Mouse (Mus musculus): ENCODE data around the gene Cdca8.
"Not testable (repeated sequence)": the region's sequence is repeated elsewhere in the genome, so short reads cannot be mapped to it uniquely, and the experiment has no call there.

Gene Cdca8

DNA sequence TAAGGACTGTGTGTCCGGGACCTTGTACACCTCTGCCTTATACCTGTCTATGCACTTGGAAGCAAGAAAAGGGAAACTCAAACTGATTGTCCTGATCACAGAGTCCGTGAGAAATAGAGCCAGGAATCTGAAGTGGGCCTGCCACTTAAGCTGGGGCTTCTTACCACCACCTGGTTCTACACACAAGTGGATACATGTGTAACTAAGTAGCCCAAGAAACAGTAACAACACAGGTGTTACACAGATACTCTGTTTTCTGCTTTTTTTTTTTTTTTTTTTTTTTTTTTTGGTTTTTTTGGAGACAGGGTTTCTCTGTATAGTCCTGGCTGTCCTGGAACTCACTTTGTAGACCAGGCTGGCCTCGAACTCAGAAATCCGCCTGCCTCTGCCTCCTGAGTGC lies at the start of gene Cdca8:
TSS of gene Cdca8 (minus strand) at position 101 of the 400 bp plus-strand sequence.
- DNase-seq (ENCODE audit: low spot score in 2 of 2), result not testable (repeated sequence)

DNA sequence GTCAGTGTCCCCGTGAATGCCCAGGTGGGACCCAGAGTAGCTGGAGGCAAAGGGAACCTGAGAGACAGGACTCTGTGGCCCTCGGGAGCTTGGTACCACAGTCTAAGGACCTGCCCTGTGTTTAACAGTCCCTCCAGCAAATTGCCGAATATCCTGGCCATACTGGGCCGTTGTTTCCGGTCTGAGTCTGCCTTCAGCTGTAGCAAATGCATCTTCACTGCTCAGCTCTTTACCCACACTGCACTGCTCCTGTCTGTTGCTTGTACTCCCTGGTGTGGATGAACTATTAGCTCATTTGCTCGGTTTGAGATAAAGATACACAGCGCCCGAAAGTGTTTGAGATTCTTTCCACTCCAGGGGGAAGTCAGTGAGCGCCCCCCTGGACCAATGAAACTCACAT lies 49.3 kb upstream of the Cdca8 start:
- no peak for DNase-seq (ENCODE audit: low spot score in 2 of 2)

DNA sequence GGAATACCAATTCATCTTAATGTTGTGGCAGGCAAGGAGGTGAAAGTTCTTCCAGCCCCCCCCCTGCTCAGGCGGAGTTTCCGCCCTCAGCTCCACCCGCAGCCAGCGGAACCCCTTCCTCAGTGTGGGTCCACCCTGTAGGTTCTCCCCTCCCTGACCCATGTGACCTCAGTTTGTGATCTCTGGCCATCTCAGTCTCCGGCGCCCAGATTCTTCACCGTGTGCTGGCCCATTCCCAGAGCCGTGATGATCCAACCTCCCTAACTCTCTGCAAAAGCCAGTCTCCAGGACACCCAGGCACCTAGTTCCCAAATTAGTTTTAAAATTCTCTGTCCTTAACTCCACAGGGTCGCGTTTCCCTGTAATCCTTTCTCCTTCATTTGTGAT lies 48.6 kb upstream of the Cdca8 start:
- no peak for DNase-seq (ENCODE audit: low spot score in 2 of 2)

DNA sequence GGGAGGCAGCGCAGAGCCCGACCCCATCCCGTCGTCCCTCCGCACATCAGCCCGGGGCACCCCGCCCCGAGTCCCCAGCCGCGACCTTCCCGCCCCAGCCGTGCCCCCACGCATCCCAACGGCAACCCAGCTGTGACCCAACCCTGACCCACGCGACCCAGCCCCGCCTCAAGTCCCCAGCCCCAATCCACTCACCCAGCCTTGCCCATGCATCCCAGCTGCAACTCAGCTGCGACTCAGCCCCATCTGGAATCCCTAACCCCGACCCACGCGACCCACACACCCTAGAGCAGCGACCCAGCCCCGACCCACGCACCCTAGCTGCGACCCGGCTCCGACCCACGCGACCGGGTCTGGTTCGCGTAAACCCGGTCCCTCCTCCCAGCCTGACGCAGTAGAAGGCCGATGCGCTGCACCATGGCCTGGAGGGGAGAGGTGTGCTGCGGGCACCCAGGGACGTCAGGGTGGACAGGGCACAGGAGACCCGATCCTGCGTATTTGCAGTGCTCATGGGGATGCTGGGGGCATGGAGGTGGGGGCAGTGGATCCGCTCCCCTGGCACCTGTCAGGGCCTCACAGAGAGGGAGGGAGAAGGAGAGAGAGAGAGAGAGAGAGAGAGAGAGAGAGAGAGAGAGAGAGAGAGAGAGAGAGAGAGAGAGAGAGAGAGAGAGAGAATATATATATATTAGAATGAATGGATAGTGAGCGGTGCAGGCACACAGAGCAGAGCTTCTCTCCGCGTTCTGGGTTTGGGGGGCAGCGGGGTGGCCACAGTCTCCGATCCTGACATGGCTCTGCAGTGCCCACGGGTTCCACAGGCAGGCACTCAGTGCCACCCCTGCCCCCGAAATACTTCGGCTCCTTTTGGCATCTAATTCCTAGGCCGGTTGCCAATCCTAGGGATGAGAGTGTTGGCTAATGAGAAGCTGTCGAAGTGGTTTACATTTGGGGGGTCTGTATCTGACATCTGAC lies 47.9 kb upstream of the Cdca8 start:
- DNase-seq (ENCODE audit: low spot score in 2 of 2), result no peak

DNA sequence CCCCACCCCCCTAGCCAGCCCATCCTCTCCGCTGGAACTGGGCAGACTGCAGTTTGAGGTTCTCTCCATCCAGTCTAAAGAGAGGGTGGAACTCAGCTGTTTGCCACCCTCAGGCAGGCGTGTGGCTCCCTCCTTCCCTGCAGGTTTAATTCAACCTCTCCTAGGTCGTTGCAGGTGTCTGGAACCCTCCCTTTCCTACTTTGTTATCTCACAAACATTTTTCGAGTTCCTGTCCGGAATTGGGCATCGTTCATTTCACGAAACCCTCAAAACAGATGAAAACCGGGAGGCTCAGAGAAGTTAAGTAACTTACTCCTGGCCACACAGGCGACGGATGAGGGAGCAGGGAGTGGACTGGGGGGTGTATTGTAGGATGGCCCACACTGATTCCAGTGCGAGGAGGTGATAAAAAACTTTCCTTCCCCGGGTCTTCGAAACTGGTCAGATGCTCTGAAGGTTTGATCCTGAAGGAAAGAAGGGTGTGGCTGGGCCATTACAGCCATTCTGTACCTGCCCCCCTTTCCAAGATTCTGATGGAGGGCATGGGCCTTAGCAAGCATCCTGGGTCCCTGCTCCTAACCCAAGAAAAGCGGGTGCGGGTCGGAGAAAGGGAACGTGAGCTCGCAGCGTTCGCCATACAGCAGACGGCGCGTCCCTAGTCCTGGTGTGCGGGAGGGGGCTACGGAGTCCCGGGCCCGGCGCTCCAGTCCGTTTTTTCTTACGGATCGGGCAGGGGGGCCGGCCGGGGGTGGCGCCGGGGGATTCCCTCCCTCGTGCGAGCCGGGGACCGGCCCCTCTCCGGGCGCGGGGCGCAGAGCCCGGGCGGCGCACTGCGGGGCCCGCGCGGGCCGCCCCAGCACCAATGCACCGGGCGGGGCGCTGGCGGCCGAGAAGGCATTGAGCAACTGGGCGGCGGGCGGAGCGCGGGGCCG lies 46.8 kb upstream of the Cdca8 start, which contains the start of gene Rspo1:
TSS of gene Rspo1 (plus strand) at position 760 of the 932 bp plus-strand sequence.
- no peak for DNase-seq (ENCODE audit: low spot score in 2 of 2)

DNA sequence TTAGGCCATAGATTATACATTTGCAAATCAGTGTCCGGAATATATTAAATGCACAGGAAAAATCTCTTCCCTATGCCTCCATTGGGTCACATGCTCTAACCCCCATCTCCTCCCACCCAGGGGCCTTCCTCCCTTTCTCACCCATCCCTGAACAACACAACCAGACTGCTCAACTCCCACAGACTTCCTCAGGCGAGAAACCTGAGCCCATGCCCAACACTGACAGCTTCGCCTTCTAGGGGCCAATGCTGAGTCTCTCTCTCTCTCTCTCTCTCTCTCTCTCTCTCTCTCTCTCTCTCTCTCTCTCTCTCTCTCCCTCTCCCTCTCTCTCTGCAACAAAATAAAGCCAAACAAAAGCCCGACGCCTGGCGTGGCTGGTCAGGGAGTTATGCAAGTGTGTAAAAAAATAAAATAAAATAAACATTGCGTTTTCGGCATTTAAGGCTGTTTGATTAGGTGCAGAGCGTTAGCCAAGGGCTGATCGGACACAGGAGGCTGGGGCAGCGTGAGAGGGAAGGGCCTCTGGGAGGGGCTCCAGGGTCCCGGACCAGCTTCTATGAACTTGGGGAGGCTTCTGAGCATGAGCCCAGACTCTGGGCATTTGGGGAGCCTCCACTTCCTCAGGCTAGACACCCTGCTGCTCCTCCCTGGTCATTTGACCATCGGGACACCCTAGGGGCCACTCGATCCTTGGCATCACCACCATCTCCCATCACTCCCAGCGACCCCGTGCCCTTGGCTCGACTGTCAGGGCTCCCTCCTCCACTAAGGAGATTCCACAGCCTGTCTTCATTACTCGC lies 46.0 kb upstream of the Cdca8 start:
- DNase-seq (ENCODE audit: low spot score in 2 of 2), result no peak

DNA sequence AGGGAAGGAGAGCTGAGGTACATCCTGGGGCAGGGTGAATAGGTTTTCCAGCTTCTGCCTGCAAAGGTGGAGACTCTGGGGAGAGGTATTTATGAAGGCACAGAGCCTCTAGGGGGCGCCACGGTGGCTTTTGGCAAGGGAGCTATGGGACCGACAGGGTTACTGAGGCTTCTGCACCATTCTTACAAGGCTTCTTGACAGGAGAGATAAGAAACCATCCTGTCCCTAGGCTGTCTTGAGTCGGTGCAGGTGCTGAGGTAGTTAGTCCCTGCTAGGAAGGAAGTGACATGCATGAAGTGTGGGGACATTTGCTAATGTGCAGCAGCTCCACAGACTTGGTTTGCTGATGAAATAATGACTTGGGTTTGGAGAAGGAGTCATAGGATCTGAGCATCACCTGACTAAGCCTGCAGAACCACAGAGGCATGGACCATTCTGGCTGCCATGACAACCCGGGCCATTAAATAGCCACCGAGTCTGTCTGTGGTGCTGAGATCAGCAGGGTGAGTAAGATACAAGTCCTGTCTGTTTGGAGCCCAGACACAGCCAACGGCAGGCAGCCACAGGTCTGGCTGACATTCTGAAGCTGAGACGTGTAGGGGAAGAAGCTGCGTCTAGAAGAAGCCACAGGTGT lies 44.9 kb upstream of the Cdca8 start:
- DNase-seq (ENCODE audit: low spot score in 2 of 2), result no peak

DNA sequence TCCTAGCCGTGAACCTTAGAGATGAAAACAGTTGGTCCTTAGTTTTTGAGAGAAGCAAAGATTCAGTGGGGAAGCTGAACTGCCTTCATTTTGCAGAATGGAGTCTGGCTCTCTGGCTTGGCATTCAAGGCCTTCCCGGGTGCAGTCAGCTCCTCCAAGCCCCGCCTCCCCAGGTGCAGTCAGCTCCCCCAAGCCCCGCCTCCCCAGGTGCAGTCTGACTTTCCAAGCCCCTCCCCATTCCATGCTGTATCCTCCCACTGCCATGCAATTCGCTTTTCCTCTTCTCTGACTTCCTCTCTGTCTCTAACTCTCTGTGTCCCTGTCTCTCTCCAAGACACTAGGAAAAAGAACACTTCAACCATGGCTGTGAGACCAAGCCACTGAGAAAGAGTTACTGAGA lies 39.1 kb upstream of the Cdca8 start:
- DNase-seq (ENCODE audit: low spot score in 2 of 2), result no peak

DNA sequence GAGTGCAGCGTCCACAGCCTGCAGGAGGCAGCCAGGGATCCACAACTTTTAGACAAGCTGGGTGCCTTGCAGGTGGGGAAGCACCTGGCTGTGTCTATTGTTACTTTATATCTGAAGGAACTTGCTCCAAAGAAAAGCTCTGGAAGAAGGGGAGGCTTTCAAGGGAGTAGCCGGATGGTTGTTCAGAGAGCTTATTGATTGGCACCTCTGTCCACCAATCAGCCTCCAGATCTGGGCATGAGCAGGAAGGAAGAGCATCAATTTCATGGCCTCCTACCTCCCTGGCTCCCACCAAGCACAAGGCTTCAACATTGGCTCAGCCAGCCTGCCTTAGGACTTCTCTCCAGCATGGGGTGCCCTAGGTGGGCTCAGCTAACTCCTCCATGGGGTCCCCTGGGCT lies 34.2 kb upstream of the Cdca8 start:
- DNase-seq (ENCODE audit: low spot score in 2 of 2), result no peak

DNA sequence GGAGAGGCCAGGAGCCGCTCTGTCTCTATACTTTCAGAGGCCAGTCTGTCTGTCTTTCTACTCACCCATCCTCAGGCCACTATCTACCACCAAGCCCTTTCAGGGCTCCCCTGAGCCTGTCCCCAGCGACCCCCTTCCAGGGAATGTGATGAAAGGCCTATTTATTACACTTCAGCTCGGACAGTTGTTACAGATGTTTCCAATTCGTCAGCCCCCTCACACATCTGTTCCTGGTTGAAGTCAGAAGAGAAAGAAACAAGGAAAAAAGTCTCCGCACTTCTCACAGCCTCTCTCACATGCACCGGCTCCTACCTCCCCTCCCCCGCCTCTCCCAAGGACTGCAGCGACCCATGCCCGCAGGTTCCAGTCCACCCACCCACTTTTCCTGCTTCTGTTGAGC lies 33.2 kb upstream of the Cdca8 start:
- DNase-seq (ENCODE audit: low spot score in 2 of 2), result no peak

DNA sequence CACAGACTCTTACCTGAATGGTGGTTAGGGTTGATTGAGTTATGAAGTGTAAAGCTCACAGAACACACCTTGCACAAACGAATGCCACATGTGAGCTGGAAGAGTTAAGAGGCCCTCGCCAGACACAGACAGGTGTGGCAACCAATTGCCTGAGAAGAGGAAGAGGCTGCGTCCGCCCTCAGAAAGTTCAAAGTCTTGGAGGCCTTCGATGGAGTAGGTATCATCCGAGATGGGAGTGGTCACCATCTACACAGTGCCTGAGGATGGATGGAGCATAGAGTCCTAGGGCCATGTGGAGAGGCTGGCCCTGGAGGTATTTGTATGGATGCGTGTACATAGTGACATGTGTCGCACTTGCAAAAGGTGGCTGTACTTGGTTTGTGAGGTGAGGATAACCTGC lies 32.0 kb upstream of the Cdca8 start:
- no peak for DNase-seq (ENCODE audit: low spot score in 2 of 2)

DNA sequence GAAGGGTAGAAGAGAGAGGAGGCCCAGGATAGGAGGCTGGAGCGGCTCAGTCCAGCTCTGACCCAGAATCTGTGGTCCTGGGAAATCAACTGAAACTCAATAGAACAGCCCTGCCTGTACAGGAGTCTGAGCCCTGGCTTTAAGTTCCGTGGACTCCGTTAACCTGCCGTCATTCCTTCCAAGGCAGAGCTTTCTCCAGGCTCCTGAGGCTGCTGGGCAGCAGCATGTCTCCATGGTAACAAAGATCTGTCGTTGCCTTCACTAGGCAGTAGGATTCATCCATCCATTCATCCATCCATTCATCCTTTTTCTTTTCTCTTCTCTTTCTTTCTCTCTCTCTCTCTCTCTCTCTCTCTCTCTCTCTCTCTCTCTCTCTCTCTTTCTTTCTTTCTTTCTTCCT lies 31.6 kb upstream of the Cdca8 start:
- no peak for DNase-seq (ENCODE audit: low spot score in 2 of 2)

DNA sequence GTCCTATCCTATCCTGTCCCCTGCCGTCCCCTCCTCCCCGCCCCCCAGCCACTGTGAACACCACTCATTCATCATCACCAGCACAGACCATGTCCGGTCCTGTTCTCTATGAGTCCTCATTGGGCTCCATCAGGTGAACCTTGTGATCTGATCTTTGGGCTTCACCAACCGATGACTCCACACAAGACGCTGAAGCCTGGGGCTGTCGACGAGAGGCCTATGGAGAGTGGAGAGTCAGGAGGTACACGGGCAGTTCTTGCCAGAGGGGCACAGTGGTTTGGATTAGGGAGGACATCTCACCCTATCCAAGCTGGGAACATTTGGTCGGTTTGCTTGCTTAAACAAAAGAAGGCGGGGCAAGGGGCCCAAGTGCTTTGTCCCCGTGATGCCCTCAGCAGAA lies 31.1 kb upstream of the Cdca8 start:
- DNase-seq (ENCODE audit: low spot score in 2 of 2), result no peak

DNA sequence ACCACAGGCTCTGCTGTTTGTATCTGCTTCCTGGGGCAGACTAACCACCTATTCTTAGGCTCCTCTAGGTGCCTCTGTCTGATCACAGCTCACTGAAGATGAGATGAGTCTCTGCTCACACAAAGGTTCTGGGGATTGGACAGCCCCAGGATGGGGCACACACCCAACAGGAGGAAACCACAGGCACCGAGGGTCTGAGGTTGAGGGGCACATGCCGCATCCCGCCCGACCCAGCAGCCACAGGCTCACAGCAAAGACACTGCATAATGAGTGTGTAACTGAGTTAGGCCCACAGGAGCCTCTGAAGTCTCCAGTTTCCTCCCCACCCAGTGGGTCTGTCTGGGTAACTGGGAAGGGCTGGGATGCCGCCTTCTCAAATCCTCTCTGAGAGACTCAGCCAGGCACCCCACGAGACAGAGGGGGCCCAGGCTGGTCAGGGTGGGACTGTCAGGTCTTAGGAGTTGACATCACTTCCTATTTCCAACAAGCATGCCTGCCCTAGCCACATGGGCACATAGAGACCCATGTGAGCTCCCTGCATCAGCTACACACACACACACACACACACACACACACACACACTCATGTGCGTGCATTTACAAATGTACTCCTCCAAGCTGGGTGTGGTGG lies 30.2 kb upstream of the Cdca8 start:
- no peak for DNase-seq (ENCODE audit: low spot score in 2 of 2)

DNA sequence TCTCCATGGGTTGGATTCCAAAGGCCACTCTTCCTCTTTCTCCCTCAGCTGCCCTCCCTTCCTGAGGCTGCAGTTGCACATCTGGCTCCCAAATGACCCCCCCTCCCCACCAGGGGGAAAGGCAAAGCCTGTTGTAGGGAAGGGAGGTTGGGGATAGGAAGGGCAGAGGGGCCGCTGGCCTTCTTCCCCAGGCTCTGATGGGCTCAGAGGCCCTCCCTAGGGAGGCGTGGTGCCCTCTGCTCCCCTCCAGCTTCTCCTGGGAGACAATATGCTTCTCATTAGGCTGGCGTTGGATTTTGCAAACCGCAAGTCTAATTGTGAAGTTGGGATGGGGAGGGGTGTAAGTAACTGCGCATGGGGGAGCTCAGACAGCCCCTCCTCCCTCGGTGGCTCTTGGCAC lies 29.6 kb upstream of the Cdca8 start:
- no peak for DNase-seq (ENCODE audit: low spot score in 2 of 2)

DNA sequence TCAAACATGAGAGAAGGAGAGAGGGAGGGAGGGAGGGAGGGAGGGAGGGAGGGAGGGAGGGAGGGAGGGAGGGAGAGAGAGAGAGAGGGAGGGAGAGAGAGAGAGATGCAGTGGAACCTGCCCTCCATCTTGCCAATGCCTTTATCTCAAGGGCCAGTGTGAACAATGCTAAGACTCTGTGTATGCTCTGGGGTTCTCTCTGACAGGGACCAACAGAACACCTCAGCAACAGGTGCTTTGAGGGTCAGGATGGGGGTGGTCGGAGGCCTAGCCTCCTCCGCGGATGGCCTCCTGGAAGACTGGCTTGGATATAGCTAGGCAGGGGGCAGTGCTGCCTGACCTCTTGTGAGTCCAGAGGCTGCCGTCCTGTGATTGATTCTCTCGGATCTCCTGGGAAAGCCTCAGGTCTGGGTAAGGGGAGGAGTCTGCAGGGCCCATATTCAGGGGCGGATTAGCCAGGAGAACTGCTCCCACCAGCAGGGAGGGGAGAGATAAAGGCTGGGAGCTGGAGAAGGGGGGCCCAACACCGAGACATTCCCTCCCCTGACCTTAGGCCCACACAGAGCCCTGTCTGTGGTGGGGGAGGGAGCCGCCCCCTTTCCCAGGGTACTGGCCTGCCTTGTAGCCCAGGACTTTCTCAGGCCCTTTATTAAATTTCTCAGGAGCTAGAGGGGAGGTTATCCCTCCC lies 25.9 kb upstream of the Cdca8 start:
- no peak for DNase-seq (ENCODE audit: low spot score in 2 of 2)

DNA sequence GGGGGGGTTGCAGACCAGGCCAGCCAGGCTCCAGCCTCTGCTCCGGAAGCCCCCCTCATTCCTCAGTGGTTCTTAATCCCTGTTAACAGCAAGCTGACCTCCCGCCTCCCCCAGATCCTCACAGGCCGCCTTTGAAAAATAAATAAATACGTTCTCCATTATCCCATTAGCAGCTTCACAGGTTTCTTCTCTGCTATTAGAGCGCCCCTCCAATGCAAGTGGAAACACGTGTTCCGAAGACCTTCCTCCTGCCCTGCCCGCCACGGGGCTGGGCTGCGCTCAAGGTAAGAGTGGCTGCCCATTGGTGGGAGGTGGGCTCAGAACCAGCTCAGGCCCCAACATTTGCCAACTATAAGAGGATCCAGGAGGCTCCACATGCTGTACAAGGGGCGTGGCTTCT lies 23.5 kb upstream of the Cdca8 start:
- DNase-seq (ENCODE audit: low spot score in 2 of 2), result no peak

DNA sequence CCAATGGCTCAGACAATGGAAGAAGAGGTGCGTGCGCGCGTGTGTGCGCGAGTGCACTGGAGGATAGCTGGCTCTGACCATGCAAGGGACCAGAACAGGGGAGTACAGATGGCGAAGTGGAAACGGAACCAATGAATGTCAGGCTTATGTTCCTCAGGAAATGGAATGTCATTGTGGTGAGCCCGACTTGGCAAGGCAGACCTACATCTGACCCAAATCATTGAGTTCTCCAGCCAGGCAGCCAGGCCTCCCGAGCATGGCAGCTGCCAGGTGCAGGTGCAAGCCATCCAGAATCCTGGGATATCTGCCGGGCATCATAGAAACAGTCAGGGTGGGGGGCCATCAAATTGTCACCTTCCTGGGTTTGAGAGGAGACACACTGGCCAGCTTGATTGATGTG lies 21.8 kb upstream of the Cdca8 start:
- DNase-seq (ENCODE audit: low spot score in 2 of 2), result no peak

DNA sequence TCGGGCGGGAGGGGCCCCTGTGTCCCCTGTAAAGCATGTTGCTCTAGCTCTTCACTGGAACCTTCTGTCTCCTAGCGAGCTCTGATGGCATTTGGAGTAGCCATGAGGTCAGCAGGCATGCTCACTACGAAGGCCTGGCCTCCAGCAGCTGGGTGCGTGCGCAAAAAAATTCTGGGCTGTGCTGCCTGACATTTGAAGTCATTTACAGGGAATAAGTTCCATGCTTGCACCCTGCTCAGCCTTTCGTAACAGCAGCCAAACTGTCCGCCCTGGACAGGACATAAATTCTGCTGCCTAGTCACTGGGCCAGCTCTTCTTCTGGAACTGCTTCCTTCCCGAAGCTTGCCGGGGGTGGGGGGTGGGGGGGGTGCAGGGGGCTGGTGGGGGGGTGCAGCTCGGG lies 20.0 kb upstream of the Cdca8 start:
- no peak for DNase-seq (ENCODE audit: low spot score in 2 of 2)

DNA sequence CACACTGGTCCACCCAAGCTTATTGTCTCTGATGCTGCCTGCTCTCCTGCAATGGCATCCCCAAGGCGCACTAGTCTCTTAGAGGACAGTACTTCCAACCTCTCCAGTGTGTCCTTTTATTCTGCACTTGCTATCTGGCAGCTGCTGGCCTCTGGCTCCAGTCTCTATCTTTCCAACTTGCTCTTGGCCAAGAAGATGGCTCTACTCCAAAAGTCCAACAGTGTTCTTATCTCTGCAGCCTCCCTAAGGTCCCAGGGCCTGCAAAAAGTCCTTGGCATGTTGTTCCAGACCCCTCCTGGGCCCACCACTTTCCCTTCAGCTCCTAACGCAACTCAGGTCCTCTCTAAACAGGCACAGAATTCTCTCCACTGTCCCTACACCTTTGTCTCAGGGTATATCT lies 18.2 kb upstream of the Cdca8 start:
- DNase-seq (ENCODE audit: low spot score in 2 of 2), result no peak

Data from cerebellum, postnatal 4 days (tissue).